Mouse (Mus musculus) spleen, adult 2 months (tissue): ENCODE results near the gene Tmem274.

Source experiments
- CTCF ChIP-seq: fragments of 200-500 bp; IDR thresholded peaks from 2 replicates; pipeline ENCODE4 v1.5.1; 2011; ENCODE audit warnings: mild to moderate bottlenecking, inconsistent platforms; ENCODE audit not compliant: insufficient read depth, insufficient read length, insufficient replicate concordance; ENCODE audit errors: extremely low read depth
- POLR2A ChIP-seq: fragments of 200-500 bp; IDR thresholded peaks from 2 replicates; pipeline ENCODE4 v1.6.1; 2011; ENCODE audit warnings: low read depth, low read length, inconsistent platforms

- TF ChIP-seq POLR2A, result no peak
- TF ChIP-seq CTCF, result no peak
Measured at GRCm38 (mm10) chr4:149526330-149526729, 49.2 kb downstream of the Tmem274 start.
